Mouse (Mus musculus): Measurements from ENCODE around the gene Olfr58.
"Not testable (repeated sequence)": the region's sequence is repeated elsewhere in the genome, so short reads cannot be mapped to it uniquely, and the experiment has no call there.

Olfr58 gene

GRCm38 (mm10) chr9:19779983-19780382, at the start of gene Olfr58:
Gene Olfr58, plus strand, starts transcription at chr9:19780283.
- DNase-seq (ENCODE audit: low spot score): no peak

GRCm38 (mm10) chr9:19769136-19769535, 10.9 kb upstream of the Olfr58 start:
- no peak for DNase-seq (ENCODE audit: low spot score)

DNA sequence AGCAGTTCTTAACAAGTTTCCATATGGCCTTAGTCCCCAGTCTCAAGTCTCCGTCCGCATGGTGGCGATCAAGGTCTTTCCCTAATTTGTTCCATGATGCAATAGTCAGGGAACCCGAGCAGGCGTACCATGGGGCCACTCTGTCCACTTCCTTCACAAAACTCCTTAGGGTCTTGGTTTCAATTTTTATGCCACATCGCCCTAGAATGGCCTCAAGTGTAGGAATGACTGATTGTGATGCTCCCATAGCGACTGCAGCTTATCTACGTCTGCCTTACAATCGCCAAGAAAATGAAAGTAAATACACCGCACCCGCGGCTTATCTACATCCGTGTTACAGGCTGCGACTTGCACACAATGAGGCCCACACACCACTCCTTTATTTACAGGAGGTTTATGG, 10.4 kb upstream of the Olfr58 start:
- DNase-seq (ENCODE audit: low spot score): no peak

- no peak for DNase-seq (ENCODE audit: low spot score)
These were observed 22.9 kb downstream of the Olfr58 start for GRCm38 (mm10) chr9:19803000-19803399.

GRCm38 (mm10) chr9:19804606-19805005, 24.5 kb downstream of the Olfr58 start, which contains the start of gene Olfr859:
Gene Olfr859, plus strand, starts transcription at chr9:19804906.
- not testable (repeated sequence) for DNase-seq (ENCODE audit: low spot score)

Data from c-Kit-positive CD71-positive TER-119-positive erythroid progenitor cells, embryonic 14.5 days (primary cell).